Mouse (Mus musculus): ENCODE measurements at regions not wholly inside any gene's neighbourhood (a gene's known extent, or its start where the extent isn't known, plus 50 kb on each side); places are given as distances from the start of the nearest gene placed in this dataset.

DNA sequence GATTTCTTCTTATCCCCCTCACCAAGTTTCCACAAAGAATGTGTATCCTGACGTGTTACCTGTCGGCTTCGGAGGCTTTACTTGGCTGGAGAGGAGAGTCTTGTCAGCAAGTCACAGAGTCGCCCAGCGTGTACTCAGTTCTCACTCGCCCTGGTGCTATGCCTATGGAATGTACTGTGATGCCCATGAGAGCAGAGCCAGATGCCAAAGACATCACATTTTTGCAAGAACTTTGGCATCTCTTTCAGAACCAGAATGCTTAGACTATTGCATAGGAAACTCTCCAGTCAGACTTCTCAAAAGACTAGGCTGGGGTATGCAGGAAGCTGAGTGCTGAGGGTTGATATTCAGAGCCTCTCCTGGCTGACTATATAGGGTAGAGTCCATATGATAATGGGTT is 99.3 kb upstream of the Tsc22d2 start:
- DNase-seq (ENCODE audit: low spot score), result no peak

DNA sequence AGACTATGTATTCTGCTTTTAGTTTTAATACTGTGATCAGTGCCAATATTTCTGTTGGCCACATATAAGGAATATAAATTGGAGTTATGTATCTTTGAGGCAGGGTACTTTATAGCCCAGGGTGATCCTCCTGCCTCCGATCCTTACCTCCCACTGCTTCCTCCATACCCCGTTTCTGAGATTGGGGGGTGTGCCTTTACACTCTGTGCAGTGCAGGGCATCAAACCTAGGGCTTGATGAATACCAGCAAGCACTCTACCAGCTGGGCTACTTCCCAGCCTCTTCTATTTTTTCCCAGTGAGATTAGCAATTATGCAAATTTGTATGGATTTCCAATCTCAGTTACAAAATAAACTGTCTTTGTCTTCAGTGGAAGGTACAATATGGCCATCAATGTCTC is 97.3 kb upstream of the Tsc22d2 start:
- DNase-seq (ENCODE audit: low spot score), result no peak

DNA sequence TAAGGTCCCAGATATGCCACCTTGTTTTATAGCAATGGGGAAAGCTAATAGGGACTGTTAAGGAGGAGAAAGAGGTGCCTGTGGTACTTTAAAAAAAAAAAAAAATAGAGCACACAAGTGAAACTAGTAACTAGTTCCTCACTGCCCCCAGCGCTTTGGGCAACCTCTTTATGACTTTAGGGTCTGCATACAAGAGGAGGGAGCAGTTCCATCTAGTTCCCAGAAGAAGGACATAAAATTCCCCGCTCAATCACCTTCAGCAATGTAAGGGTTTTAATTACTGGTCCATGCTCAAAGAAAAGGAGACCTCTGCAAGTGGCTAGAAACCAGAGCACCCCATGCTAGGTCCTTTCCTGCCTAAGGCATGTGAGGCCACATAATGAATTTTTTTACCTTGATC is 95.8 kb upstream of the Tsc22d2 start:
- no peak for DNase-seq (ENCODE audit: low spot score)

DNA sequence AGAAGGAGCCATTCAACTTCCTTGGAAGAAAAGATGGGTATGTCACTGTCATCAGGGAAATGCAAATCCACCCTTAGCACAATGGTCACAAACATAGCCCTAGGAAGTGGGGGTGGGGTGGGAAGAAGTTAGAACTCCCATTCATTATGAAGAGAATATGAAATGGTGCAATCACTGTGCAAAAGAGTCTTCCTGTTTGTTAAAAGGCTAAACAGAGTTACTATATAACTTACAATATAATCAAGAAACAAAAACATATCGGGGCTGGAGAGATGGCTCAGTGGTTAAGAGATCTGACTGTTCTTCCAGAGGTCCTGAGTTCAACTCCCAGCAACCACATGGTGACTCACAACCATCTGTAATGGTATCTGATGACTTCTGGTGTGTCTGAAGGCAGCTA is 95.1 kb upstream of the Tsc22d2 start:
- DNase-seq (ENCODE audit: low spot score), result no peak

DNA sequence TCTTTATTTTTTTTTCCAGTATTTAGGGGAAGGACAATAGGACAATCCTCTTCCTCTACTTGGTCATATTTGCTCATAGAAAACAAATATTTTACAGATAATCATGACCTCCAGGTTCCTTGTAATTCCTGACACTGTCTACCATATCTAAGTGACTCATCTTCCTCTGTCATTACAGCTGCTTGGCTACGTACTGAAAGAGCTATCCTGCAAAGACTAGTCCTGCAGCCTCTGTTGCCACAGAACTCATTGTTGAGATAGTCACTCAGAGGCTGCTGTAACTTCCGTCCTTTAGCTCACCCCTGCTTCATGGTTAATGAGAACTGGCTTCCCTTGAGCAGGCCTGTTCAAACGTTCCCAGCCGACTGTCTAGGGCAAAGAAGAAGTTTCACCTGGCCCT is 93.7 kb upstream of the Tsc22d2 start:
- no peak for DNase-seq (ENCODE audit: low spot score)

DNA sequence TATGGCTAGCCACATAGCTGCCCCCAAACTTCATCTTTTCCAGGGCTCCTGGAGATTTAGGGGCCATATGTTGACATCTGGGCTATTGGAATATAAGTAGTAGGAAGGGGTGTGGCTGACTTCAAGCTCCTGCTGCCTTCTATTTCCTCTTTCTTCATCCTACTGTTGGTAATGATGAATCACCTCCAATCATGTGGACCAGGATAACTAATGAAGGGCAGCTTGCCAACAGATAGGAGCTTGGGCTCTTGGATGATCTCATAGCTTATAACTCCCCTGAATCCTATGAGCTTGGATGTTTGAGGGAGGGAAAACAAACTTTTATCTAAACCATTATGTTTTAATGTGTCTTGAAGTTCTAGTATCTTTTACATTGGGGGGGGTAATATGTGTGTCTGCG is 92.2 kb upstream of the Tsc22d2 start:
- no peak for DNase-seq (ENCODE audit: low spot score)

DNA sequence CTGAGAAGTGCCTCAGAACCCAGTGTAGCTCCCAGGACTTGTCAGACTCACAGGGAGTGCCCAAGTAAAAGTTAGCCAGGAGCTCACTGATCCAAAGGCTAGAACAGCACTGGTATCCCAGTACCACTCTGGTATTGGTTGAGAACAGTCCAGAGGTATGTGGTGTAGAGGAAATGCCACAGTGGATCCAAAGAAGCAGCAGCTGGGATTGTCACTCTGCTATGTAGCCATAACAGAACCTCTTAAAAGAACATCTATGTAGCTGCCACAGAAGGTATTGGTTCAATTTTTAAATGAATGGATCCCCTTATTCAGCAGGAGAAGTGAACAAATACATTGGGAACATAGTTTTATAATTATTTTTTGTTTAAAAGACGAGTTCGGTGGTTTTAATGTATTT is 86.8 kb upstream of the Tsc22d2 start:
- no peak for DNase-seq (ENCODE audit: low spot score)

DNA sequence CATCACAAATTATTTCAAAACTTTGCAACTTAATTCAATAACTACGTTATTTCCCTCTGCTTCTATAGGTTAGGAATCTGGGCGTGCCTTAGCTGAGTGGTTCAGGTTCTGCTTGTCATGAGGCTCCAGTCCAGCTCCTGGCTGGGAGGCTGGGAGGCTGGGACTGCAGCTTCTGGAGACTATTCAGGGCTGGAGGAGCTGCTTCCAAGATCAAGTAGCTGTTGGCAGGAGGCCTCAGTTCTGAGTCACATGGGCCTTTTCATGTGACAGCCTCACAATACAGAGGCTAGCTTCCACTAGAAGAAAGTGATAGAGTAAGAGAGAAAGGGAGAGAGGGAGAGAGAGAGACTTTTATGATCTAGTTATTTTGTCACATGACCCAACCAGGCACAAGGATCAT is 84.3 kb upstream of the Tsc22d2 start:
- no peak for DNase-seq (ENCODE audit: low spot score)

DNA sequence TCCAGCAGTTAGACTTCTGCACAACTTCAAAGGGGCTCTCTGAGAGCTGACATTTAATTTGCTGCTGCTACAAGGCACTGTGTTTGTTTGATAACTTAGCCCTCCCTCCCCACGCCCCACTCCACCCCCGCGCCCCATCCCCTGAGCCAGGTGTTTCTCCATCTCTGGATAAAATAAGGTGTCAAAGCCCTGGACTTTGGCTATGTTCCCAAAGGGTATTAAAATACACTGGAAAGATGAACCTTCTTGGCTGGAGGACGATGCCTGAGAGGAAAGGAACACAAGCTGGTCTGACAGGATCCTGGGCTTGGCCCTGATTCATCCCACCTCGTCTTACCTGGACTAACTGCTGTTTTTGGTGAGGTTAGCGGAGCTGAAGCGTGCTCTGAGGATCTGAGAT is 80.5 kb upstream of the Tsc22d2 start:
- DNase-seq (ENCODE audit: low spot score), result no peak

DNA sequence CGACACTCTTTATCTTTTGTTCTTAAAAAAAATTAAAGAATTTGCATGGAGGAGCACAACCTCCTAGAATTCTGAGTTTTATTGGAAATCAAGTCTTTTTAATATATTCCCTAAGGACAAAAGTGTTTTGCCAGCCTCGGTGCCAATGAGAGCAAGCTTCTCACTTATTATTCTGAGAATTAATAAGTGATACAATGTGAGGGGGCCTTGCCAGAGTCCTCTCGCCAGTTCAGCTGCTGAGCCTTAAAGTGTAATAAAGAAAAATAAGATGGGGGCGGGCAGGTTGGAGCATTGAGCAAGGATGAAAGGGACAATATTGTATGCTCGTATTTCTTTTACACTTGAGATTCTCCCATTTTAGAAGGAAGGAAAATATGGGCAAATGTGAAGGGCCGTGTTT is 79.2 kb upstream of the Tsc22d2 start:
- DNase-seq (ENCODE audit: low spot score), result no peak

DNA sequence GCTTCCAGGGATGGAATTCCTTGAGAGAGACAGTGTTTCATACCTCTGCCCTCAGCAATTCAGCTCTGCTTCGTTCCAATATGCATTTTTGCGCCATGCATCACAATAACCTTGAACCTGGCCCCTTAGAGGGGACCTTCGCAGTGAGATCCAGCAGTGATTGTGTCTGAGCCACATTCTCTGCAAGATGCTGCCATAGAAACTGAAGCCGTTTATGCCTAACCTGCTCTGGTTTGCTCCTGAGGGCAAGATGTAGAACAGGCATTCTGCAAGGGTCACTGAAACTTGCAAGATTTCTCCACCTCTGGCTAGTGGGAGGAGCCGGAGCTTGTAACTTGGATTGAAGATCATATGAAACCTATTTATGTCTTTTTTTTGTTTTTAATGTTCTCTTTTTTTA is 78.4 kb upstream of the Tsc22d2 start:
- no peak for DNase-seq (ENCODE audit: low spot score)

DNA sequence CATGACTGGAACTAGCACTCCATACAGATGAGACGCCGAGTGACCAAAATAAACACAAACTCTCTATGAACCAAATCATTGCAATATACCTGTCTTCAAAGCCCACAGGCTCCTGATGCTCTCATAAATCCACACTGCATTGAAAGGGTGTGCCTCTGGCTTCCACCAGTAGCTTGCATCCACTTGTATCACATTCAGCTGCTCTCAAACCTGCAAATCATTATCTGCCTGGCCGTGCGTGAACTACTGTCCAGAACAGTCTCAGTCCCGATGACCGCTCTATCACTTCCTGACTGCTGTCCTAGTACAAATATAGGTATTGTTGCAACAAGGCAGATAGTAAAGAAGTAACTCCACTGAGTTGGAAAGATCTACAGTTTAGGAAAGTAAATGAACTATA is 77.9 kb upstream of the Tsc22d2 start:
- DNase-seq (ENCODE audit: low spot score), result no peak

DNA sequence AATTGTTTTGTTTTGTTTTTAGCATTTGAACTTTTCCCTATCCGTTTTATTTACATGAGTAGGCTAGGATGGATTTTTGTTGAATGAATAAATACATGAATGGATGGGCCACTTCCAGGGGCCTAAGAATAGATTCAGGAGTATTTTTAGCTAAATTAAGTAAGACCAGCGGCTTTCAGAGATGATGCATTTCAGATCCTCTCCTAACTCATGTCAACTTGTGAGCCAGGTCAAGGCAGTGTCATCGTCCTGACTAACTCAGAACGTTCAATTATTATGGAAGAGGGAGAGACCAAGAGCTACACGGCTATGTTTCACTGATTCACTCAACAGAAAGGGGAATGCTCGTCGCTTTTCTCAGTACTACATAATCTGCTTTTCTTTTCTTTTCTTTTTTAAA is 75.5 kb upstream of the Tsc22d2 start:
- no peak for DNase-seq (ENCODE audit: low spot score)

DNA sequence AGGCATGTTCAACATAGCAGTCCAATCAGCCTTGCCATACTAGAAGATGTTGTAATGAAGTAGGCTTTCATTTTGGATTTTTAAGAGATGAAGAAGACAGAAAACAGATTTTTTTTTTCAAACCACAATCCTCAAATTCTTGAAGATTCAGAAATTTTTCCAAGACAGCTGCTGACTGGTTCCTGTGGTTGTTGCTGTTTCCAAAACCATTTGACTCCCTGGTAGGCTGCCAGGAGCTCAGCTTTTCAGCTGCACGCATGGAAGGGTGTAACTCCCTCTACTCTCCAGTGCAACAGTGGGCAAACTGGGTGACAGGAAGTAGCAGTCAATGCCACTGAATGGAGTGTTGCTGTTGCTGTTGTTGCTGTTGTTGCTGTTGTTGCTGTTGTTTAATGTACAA is 72.4 kb upstream of the Tsc22d2 start:
- no peak for DNase-seq (ENCODE audit: low spot score)

DNA sequence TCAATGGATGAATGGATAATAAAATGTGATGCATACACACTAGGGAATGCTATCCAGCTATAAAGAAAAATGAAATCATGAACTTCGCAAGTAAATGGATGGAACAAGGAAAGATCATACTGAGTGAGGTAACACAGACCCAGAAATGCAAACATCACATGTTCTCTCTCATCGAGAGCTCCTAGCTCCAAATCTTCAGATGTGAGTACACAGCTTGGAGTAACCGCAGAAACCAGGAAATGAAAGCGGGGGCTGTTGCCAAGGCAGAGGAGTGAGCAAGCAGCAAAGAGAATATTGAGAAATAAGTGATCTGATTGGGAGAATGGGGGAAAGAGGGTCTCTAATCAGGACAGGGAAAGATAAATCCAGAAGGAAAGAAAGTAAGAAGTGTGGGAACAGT is 52.0 kb upstream of the Tsc22d2 start:
- no peak for DNase-seq (ENCODE audit: low spot score)

DNA sequence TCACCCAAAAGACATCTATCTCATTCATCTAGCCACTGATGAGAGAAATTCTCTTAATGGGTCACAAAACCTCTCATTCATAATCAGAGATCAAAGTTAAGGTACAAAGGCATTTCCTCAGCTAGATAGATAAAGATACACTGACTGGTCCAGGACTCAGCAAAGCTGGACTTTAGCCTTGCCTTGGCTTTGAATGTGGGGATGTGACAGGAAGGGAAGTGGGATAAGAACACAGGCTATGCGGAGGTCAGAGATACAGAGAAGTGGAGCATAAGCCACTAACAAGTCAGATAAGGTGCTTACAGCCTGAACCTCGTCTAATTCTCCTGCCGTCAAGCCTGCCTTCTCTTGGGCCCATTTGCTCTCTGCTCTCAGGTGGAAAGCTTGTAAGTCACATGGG is 50.0 kb upstream of the Tsc22d2 start:
- no peak for DNase-seq (ENCODE audit: low spot score)
